Mouse (Mus musculus) stomach, postnatal 0 days (tissue): ENCODE measurements at regions not wholly inside any gene's neighbourhood (a gene's known extent, or its start where the extent isn't known, plus 50 kb on each side); places are given as distances from the start of the nearest gene placed in this dataset.
"Not testable (repeated sequence)": the region's sequence is repeated elsewhere in the genome, so short reads cannot be mapped to it uniquely, and the experiment has no call there.

Experiments
- ATAC-seq: fragments of 200-750 bp; cut with Nextera tagmentation; 2 replicates; pipeline ENCODE4 v1.8.0; 2017; ENCODE audit not compliant: low FRiP score, low TSS enrichment
- DNase-seq: peaks from one replicate; pipeline ENCODE4 v3.0.0-alpha.2; 2016; ENCODE audit warnings: low spot score
- H3K27ac ChIP-seq: fragments of 300-500 bp; sonication (generic); replicated peaks from 2 replicates; pipeline ENCODE4 v1.5.1; 2014; ENCODE audit warnings: mild to moderate bottlenecking, control low read depth
- H3K27me3 ChIP-seq: fragments of 300-500 bp; sonication (generic); 2 replicates; pipeline ENCODE4 v1.6.1; 2014; ENCODE audit warnings: low read length; ENCODE audit not compliant: control insufficient read depth, insufficient read depth
- H3K36me3 ChIP-seq: fragments of 300-500 bp; sonication (generic); 2 replicates; pipeline ENCODE4 v1.6.1; 2014; ENCODE audit warnings: low read length, mixed read lengths; ENCODE audit not compliant: control insufficient read depth, insufficient read depth
- H3K4me1 ChIP-seq: fragments of 300-500 bp; sonication (generic); replicated peaks from 2 replicates; pipeline ENCODE4 v1.6.1; 2014; ENCODE audit warnings: antibody characterized with exemption; ENCODE audit not compliant: control insufficient read depth, insufficient read depth
- H3K4me2 ChIP-seq: fragments of 300-500 bp; sonication (generic); replicated peaks from 2 replicates; pipeline ENCODE4 v1.6.1; 2014; ENCODE audit warnings: low read depth, mild to moderate bottlenecking, control low read depth, moderate library complexity
- H3K4me3 ChIP-seq: fragments of 300-500 bp; sonication (generic); 2 replicates; pipeline ENCODE4 v1.5.1; 2014; ENCODE audit warnings: low read depth, low read length, control low read depth
- H3K9ac ChIP-seq: fragments of 300-500 bp; sonication (generic); 2 replicates; pipeline ENCODE4 v1.6.1; 2014; ENCODE audit warnings: mild to moderate bottlenecking, low read length, control low read depth, mixed read lengths
- H3K9me3 ChIP-seq: fragments of 300-500 bp; sonication (generic); 2 replicates; pipeline ENCODE4 v1.6.1; 2016; ENCODE audit warnings: low read length; ENCODE audit not compliant: control insufficient read depth
- CTCF ChIP-seq: IDR thresholded peaks from 2 replicates; pipeline ENCODE4 v1.5.1; 2016; ENCODE audit warnings: antibody characterized with exemption, low read depth, mild to moderate bottlenecking, moderate library complexity
- EP300 ChIP-seq: optimal IDR thresholded peaks from 2 replicates; pipeline ENCODE3; 2016; ENCODE audit warnings: antibody characterized with exemption
- WGBS: fragments of 180-500 bp; shearing (Covaris S2); extraction: QIAGEN DNeasy Blood & Tissue Kit; methylation state at CpG from one replicate; pipeline ENCODE4 v1.1.7; 2014; 5-methylcytosine and 5-hydroxymethylcytosine counted together

- Histone ChIP-seq H3K4me1 (no peaks in the 10 kb centered on the region), H3K27me3 (no peaks in the 10 kb centered on the region), H3K9me3 (no peaks in the 10 kb centered on the region), H3K4me3 (no peak overlapping the region), H3K27ac (no peak overlapping the region), H3K36me3 (no peaks in the 10 kb centered on the region), H3K9ac (no peak overlapping the region), H3K4me2 (no peak overlapping the region)
- TF ChIP-seq EP300 (no peak), CTCF (no peak)
- DNase-seq (no peak), ATAC-seq (no peak)
- WGBS = 90% methylated on average over 2 of the region's 2 CpGs
These were observed 56.5 kb downstream of the Gm8797 start for GRCm38 (mm10) chr3:5806947-5807575.

- H3K4me3 ChIP-seq = no peak overlapping the region
- WGBS = 66% methylated on average over 3 of the region's 3 CpGs
These were observed 60.5 kb downstream of the Gm8797 start for GRCm38 (mm10) chr3:5811071-5811590.

GRCm38 (mm10) chr3:5820243-5820642 is 69.6 kb downstream of the Gm8797 start:
- H3K9me3 ChIP-seq, H3K4me1 ChIP-seq, ATAC-seq, DNase-seq, H3K27ac ChIP-seq, H3K36me3 ChIP-seq, H3K4me3 ChIP-seq, H3K27me3 ChIP-seq, H3K9ac ChIP-seq, H3K4me2 ChIP-seq: not testable (repeated sequence)
- WGBS = 72% methylated on average over 7 of the region's 7 CpGs

More at GRCm38 (mm10) chr3:5811071-5811590, 60.5 kb downstream of the Gm8797 start:
- Histone ChIP-seq H3K27me3 (no peaks in the 10 kb centered on the region), H3K4me1 (no peaks in the 10 kb centered on the region), H3K4me2 (no peak overlapping the region), H3K9ac (no peak overlapping the region), H3K36me3 (no peaks in the 10 kb centered on the region), H3K9me3 (no peaks in the 10 kb centered on the region), H3K27ac (no peak overlapping the region)
- ATAC-seq (no peak), DNase-seq (no peak)
- TF ChIP-seq EP300 = no peak
- no peak for TF ChIP-seq CTCF

- not testable (repeated sequence) for H3K4me2 ChIP-seq, H3K4me1 ChIP-seq, H3K36me3 ChIP-seq, DNase-seq, H3K4me3 ChIP-seq, H3K27ac ChIP-seq, H3K27me3 ChIP-seq, H3K9ac ChIP-seq, H3K9me3 ChIP-seq, ATAC-seq
- 35% methylated on average over 18 of the region's 20 CpGs for WGBS
These were observed 109.6 kb downstream of the Gm8797 start for GRCm38 (mm10) chr3:5860237-5860636.

GRCm38 (mm10) chr3:5870407-5870806 is 119.8 kb downstream of the Gm8797 start:
- Histone ChIP-seq H3K27ac (no peak overlapping the region), H3K4me1 (no peaks in the 10 kb centered on the region), H3K4me3 (no peak overlapping the region), H3K36me3 (no peaks in the 10 kb centered on the region), H3K27me3 (no peaks in the 10 kb centered on the region), H3K4me2 (no peak overlapping the region), H3K9ac (no peak overlapping the region), H3K9me3 (no peaks in the 10 kb centered on the region)
- TF ChIP-seq EP300 (no peak), CTCF (no peak)
- ATAC-seq (no peak), DNase-seq (no peak)
- WGBS = 58% methylated on average over 2 of the region's 2 CpGs

GRCm38 (mm10) chr3:5879113-5879512 is 128.5 kb downstream of the Gm8797 start:
- no peaks in the 10 kb centered on the region for H3K36me3 ChIP-seq
- DNase-seq (no peak), ATAC-seq (no peak)
- H3K9ac ChIP-seq = no peak overlapping the region
- no peaks in the 10 kb centered on the region for H3K4me1 ChIP-seq
- H3K9me3 ChIP-seq = no peaks in the 10 kb centered on the region
- H3K27me3 ChIP-seq = no peaks in the 10 kb centered on the region
- TF ChIP-seq CTCF = no peak
- TF ChIP-seq EP300 = no peak
- H3K4me3 ChIP-seq = no peak overlapping the region
- H3K4me2 ChIP-seq = no peak overlapping the region
- H3K27ac ChIP-seq = no peak overlapping the region
